Mouse (Mus musculus): ENCODE data around the gene Me1.
"Not testable (repeated sequence)": the region's sequence is repeated elsewhere in the genome, so short reads cannot be mapped to it uniquely, and the experiment has no call there.

The Me1 gene

GRCm38 (mm10) chr9:86596983-86597382 lies 98.8 kb downstream of the Me1 start:
- DNase-seq (ENCODE audit: low read depth): not testable (repeated sequence)

GRCm38 (mm10) chr9:86594357-86594767 lies 101.4 kb downstream of the Me1 start:
- not testable (repeated sequence) for DNase-seq (ENCODE audit: low read depth)

- DNase-seq (ENCODE audit: low read depth): peak; percentile 50
Observed at GRCm38 (mm10) chr9:86592676-86593668, 102.8 kb downstream of the Me1 start.

GRCm38 (mm10) chr9:86587019-86587795 lies 108.5 kb downstream of the Me1 start:
- no peak for DNase-seq (ENCODE audit: low read depth)

- peak; percentile 83 for DNase-seq (ENCODE audit: low read depth)
Observed at GRCm38 (mm10) chr9:86583740-86584139, 112.0 kb downstream of the Me1 start.

- DNase-seq (ENCODE audit: low read depth): peak; percentile 33
Observed at GRCm38 (mm10) chr9:86579657-86580056, 116.1 kb downstream of the Me1 start.

- no peak for DNase-seq (ENCODE audit: low read depth)
Observed at GRCm38 (mm10) chr9:86575178-86575577, 120.6 kb downstream of the Me1 start.

GRCm38 (mm10) chr9:86573616-86574303 lies 122.0 kb downstream of the Me1 start:
- no peak for DNase-seq (ENCODE audit: low read depth)

- DNase-seq (ENCODE audit: low read depth): peak; percentile 92
Observed at GRCm38 (mm10) chr9:86572636-86573291, 123.0 kb downstream of the Me1 start.

GRCm38 (mm10) chr9:86572196-86572595 lies 123.6 kb downstream of the Me1 start:
- no peak for DNase-seq (ENCODE audit: low read depth)

- DNase-seq (ENCODE audit: low read depth): peak; percentile 97
Observed at GRCm38 (mm10) chr9:86571540-86572135, 124.1 kb downstream of the Me1 start, which contains the start of the genes Pgm3 and Rwdd2a. Pgm3 (minus strand) TSS chr9:86571842. Rwdd2a (plus strand) TSS chr9:86571991.

GRCm38 (mm10) chr9:86570946-86571345 lies 124.8 kb downstream of the Me1 start:
- DNase-seq (ENCODE audit: low read depth): peak; percentile 21

- no peak for DNase-seq (ENCODE audit: low read depth)
Observed at GRCm38 (mm10) chr9:86570261-86570890, 125.4 kb downstream of the Me1 start.

- DNase-seq (ENCODE audit: low read depth): no peak
Observed at GRCm38 (mm10) chr9:86569314-86569910, 126.3 kb downstream of the Me1 start.

GRCm38 (mm10) chr9:86560543-86560942 lies 135.2 kb downstream of the Me1 start:
- DNase-seq (ENCODE audit: low read depth): no peak

- no peak for DNase-seq (ENCODE audit: low read depth)
Observed at GRCm38 (mm10) chr9:86554641-86555040, 141.1 kb downstream of the Me1 start.

- DNase-seq (ENCODE audit: low read depth): no peak
Observed at GRCm38 (mm10) chr9:86553886-86554285, 141.9 kb downstream of the Me1 start.

- DNase-seq (ENCODE audit: low read depth): no peak
Observed at GRCm38 (mm10) chr9:86550717-86551116, 145.0 kb downstream of the Me1 start.

GRCm38 (mm10) chr9:86549637-86550162 lies 146.1 kb downstream of the Me1 start:
- DNase-seq (ENCODE audit: low read depth): no peak

GRCm38 (mm10) chr9:86544559-86544958 lies 151.2 kb downstream of the Me1 start:
- DNase-seq (ENCODE audit: low read depth): no peak
